Mouse (Mus musculus): ENCODE measurements around the gene Kif26b.
A peak's percentile ranks its signal among the peaks of the same experiment; 100 is the strongest.

The Kif26b gene

GRCm38 (mm10) chr1:178838696-178839320 is 309.9 kb downstream of the Kif26b start:
- DNase-seq (ENCODE audit: low read depth, low spot score) = no peak

- DNase-seq (ENCODE audit: low read depth, low spot score) = no peak
Measured at GRCm38 (mm10) chr1:178840311-178840710, 311.4 kb downstream of the Kif26b start.

- no peak for DNase-seq (ENCODE audit: low read depth, low spot score)
Measured at GRCm38 (mm10) chr1:178844839-178845238, 315.9 kb downstream of the Kif26b start.

GRCm38 (mm10) chr1:178847569-178847968 is 318.6 kb downstream of the Kif26b start:
- no peak for DNase-seq (ENCODE audit: low read depth, low spot score)

GRCm38 (mm10) chr1:178848380-178849106 is 319.6 kb downstream of the Kif26b start:
- DNase-seq (ENCODE audit: low read depth, low spot score) = no peak

- no peak for DNase-seq (ENCODE audit: low read depth, low spot score)
Measured at GRCm38 (mm10) chr1:178850569-178850968, 321.6 kb downstream of the Kif26b start.

GRCm38 (mm10) chr1:178854936-178855335 is 326.0 kb downstream of the Kif26b start:
- DNase-seq (ENCODE audit: low read depth, low spot score) = no peak

- no peak for DNase-seq (ENCODE audit: low read depth, low spot score)
Measured at GRCm38 (mm10) chr1:178855974-178856373, 327.0 kb downstream of the Kif26b start.

- peak; percentile 20 for DNase-seq (ENCODE audit: low read depth, low spot score)
Measured at GRCm38 (mm10) chr1:178860671-178861391, 331.9 kb downstream of the Kif26b start.

GRCm38 (mm10) chr1:178861392-178861762 is 332.5 kb downstream of the Kif26b start:
- DNase-seq (ENCODE audit: low read depth, low spot score) = no peak

- no peak for DNase-seq (ENCODE audit: low read depth, low spot score)
Measured at GRCm38 (mm10) chr1:178863756-178864155, 334.8 kb downstream of the Kif26b start.

- DNase-seq (ENCODE audit: low read depth, low spot score) = no peak
Measured at GRCm38 (mm10) chr1:178864297-178864696, 335.4 kb downstream of the Kif26b start.

- DNase-seq (ENCODE audit: low read depth, low spot score) = no peak
Measured at GRCm38 (mm10) chr1:178866757-178867156, 337.8 kb downstream of the Kif26b start.

GRCm38 (mm10) chr1:178871055-178871454 is 342.1 kb downstream of the Kif26b start:
- no peak for DNase-seq (ENCODE audit: low read depth, low spot score)

- no peak for DNase-seq (ENCODE audit: low read depth, low spot score)
Measured at GRCm38 (mm10) chr1:178876926-178877325, 348.0 kb downstream of the Kif26b start.

GRCm38 (mm10) chr1:178878676-178879075 is 349.8 kb downstream of the Kif26b start:
- no peak for DNase-seq (ENCODE audit: low read depth, low spot score)

- no peak for DNase-seq (ENCODE audit: low read depth, low spot score)
Measured at GRCm38 (mm10) chr1:178880905-178881304, 352.0 kb downstream of the Kif26b start.

GRCm38 (mm10) chr1:178886671-178887070 is 357.7 kb downstream of the Kif26b start:
- DNase-seq (ENCODE audit: low read depth, low spot score) = no peak

- no peak for DNase-seq (ENCODE audit: low read depth, low spot score)
Measured at GRCm38 (mm10) chr1:178892376-178892775, 363.5 kb downstream of the Kif26b start.

- DNase-seq (ENCODE audit: low read depth, low spot score) = no peak
Measured at GRCm38 (mm10) chr1:178893229-178894080, 364.5 kb downstream of the Kif26b start.

- DNase-seq (ENCODE audit: low read depth, low spot score) = no peak
Measured at GRCm38 (mm10) chr1:178894081-178894401, 365.1 kb downstream of the Kif26b start.

- no peak for DNase-seq (ENCODE audit: low read depth, low spot score)
Measured at GRCm38 (mm10) chr1:178895674-178896073, 366.7 kb downstream of the Kif26b start.

Data from mesoderm, embryonic 11.5 days (tissue).